Mouse (Mus musculus): ENCODE data around the gene Ly75. TPM values are rescaled to one million over a fixed set of nuclear protein-coding genes. Genes with fewer than 3 reads are reported as not detected.

The Ly75 gene
- total and polyA plus RNA-seq, 3 experiments = 1.1 to 2.2 TPM; not detected in 1

DNA sequence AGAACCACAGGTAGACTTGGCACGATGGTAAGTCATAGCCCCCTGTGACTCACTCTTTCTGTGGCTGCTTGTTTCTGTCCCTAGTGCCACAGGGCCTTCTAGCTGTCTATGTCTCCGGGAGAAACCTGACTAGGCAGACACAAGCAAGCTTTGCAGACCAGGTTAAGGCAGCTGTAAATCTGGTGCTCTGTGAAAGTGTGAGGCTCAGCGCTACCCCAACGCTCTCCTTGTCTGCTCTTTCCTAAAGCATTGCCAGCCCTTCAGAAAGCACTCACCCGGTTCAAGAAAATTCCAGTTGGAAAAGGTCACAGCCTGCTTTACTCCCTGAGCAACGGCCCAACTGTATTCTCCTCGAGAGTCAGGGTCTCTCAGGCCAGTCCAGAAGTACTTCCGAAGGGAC lies 31.3 kb downstream of the Ly75 start:
- TF ChIP-seq MYC (IDR thresholded peaks at IDR 0.05; ENCODE audit: low read depth, low read length) (no peak), JUND (IDR thresholded peaks at IDR 0.05; ENCODE audit: low read depth, low read length) (no peak), USF2 (IDR thresholded peaks at IDR 0.05; ENCODE audit: borderline replicate concordance in 1 of 2, insufficient read depth in 1 of 2, low read depth in 1 of 2, low read length in 2 of 2) (no peak), POLR2AphosphoS2 (IDR thresholded peaks at IDR 0.05; ENCODE audit: low read length) (no peak), TAL1 (IDR thresholded peaks at IDR 0.05; ENCODE audit: low read length) (no peak), HCFC1 (IDR thresholded peaks at IDR 0.05; ENCODE audit: low read depth, low read length) (no peak), MAX (IDR thresholded peaks at IDR 0.05; ENCODE audit: low read length) (no peak), POLR2AphosphoS5 (IDR thresholded peaks at IDR 0.05; ENCODE audit: borderline replicate concordance, low read depth, low read length) (no peak), USF1 (IDR thresholded peaks at IDR 0.05; ENCODE audit: low read depth, low read length) (no peak), MAZ (IDR thresholded peaks at IDR 0.05; ENCODE audit: low read depth, low read length) (no peak), NRF1 (IDR thresholded peaks at IDR 0.05; ENCODE audit: insufficient read depth, low read depth, low read length, poor library complexity, severe bottlenecking) (no peak), POLR2A (IDR thresholded peaks at IDR 0.05; ENCODE audit: control insufficient read depth in 1 of 2, insufficient read depth in 1 of 2, low read depth in 1 of 2, low read length in 2 of 2, poor library complexity in 1 of 2) (no peak), RCOR1 (IDR thresholded peaks at IDR 0.05; ENCODE audit: low read depth, low read length) (no peak)
- Histone ChIP-seq H3K9me3 (replicated peaks; ENCODE audit: insufficient read depth, low read length) (no peaks in the 10 kb centered on the region), H3K36me3 (ENCODE audit: control insufficient read depth in 1 of 2, insufficient read depth in 2 of 2, low read length in 2 of 2) (peaks cover 0 to 2% of the 10 kb centered on the region in 2 experiments; a peak in 2 of 4 replicates), H3K9ac (ENCODE audit: control insufficient read depth, low read depth, low read length, poor library complexity, severe bottlenecking) (no peak overlapping the region), H3K27me3 (ENCODE audit: control insufficient read depth in 1 of 2, insufficient read depth in 2 of 2, low read length in 2 of 2) (no peaks in the 10 kb centered on the region), H3K27ac (ENCODE audit: control insufficient read depth, low read depth, low read length) (no peak overlapping the region), H3K4me3 (ENCODE audit: control insufficient read depth in 1 of 2, insufficient read depth in 1 of 2, low read depth in 2 of 2, low read length in 2 of 2) (no peak overlapping the region), H3K79me2 (ENCODE audit: control insufficient read depth, insufficient read depth, low read length, poor library complexity) (no peaks in the 10 kb centered on the region), H3K4me1 (ENCODE audit: control insufficient read depth in 1 of 2, insufficient read depth in 2 of 2, low read length in 2 of 2) (peaks cover 0 to 11% of the 10 kb centered on the region in 2 experiments; a peak in 2 of 4 replicates)
- no peak for DNase-seq (ENCODE audit: low read depth, low spot score)

DNA sequence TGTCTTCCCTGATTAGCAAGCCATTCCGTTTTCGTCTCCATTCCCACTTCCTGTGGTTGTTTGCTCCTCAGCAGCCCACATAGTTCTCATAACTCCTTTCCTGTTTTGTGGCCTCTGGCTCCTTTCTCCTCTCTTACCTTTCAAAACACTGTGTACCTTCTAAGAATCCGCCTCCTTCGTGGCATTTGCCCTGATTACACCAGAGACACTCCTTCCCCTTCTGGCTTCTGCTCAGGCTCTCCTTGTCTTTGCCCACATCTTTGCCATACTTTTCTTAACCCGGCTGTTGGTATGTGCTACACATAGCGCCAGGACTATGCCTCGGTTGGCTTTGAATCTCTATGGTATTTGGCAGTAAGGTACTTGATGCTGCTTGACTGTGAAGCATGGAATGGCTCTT lies 35.2 kb downstream of the Ly75 start:
- Histone ChIP-seq H3K4me1 (ENCODE audit: control insufficient read depth in 1 of 2, insufficient read depth in 2 of 2, low read length in 2 of 2) (0 out of 4 replicates have a peak, but pooled peaks cover 1 to 3% of the 10 kb centered on the region in 2 experiments), H3K4me3 (ENCODE audit: control insufficient read depth in 1 of 2, insufficient read depth in 1 of 2, low read depth in 2 of 2, low read length in 2 of 2) (no peak overlapping the region), H3K9me3 (replicated peaks; ENCODE audit: insufficient read depth, low read length) (no peaks in the 10 kb centered on the region), H3K79me2 (ENCODE audit: control insufficient read depth, insufficient read depth, low read length, poor library complexity) (no peaks in the 10 kb centered on the region), H3K27me3 (ENCODE audit: control insufficient read depth in 1 of 2, insufficient read depth in 2 of 2, low read length in 2 of 2) (no peaks in the 10 kb centered on the region), H3K27ac (ENCODE audit: control insufficient read depth, low read depth, low read length) (no peak overlapping the region), H3K36me3 (ENCODE audit: control insufficient read depth in 1 of 2, insufficient read depth in 2 of 2, low read length in 2 of 2) (peaks cover 0 to 2% of the 10 kb centered on the region in 2 experiments; a peak in 1 of 4 replicates), H3K9ac (ENCODE audit: control insufficient read depth, low read depth, low read length, poor library complexity, severe bottlenecking) (no peak overlapping the region)
- DNase-seq (ENCODE audit: low read depth, low spot score) = no peak
- TF ChIP-seq HCFC1 (IDR thresholded peaks at IDR 0.05; ENCODE audit: low read depth, low read length) (no peak), TCF12 (IDR thresholded peaks at IDR 0.05; ENCODE audit: low read depth, low read length) (no peak), CHD1 (IDR thresholded peaks at IDR 0.05; ENCODE audit: low read depth, low read length) (no peak), MAZ (IDR thresholded peaks at IDR 0.05; ENCODE audit: low read depth, low read length) (no peak), ETS1 (IDR thresholded peaks at IDR 0.05; ENCODE audit: low read depth, low read length) (no peak), MYC (IDR thresholded peaks at IDR 0.05; ENCODE audit: low read depth, low read length) (no peak), MEF2A (IDR thresholded peaks at IDR 0.05; ENCODE audit: extremely low read depth, insufficient replicate concordance, low read depth, low read length, poor library complexity, severe bottlenecking) (no peak), POLR2AphosphoS2 (IDR thresholded peaks at IDR 0.05; ENCODE audit: low read length) (no peak), ELF1 (IDR thresholded peaks at IDR 0.05; ENCODE audit: low read depth, low read length) (no peak), USF2 (IDR thresholded peaks at IDR 0.05; ENCODE audit: borderline replicate concordance in 1 of 2, insufficient read depth in 1 of 2, low read depth in 1 of 2, low read length in 2 of 2) (no peak), NRF1 (IDR thresholded peaks at IDR 0.05; ENCODE audit: insufficient read depth, low read depth, low read length, poor library complexity, severe bottlenecking) (no peak), RAD21 (IDR thresholded peaks at IDR 0.05; ENCODE audit: low read depth, low read length) (no peak), MXI1 (IDR thresholded peaks at IDR 0.05; ENCODE audit: low read depth, low read length) (no peak), ZNF384 (IDR thresholded peaks at IDR 0.05; ENCODE audit: low read depth, low read length) (no peak), E2F4 (IDR thresholded peaks at IDR 0.05; ENCODE audit: borderline replicate concordance, low read depth, low read length) (no peak), TBP (IDR thresholded peaks at IDR 0.05; ENCODE audit: low read depth, low read length) (no peak), EP300 (IDR thresholded peaks at IDR 0.05; ENCODE audit: low read depth in 1 of 2, low read length in 2 of 2) (no peak), BHLHE40 (IDR thresholded peaks at IDR 0.05; ENCODE audit: borderline replicate concordance, low read depth, low read length) (no peak), POLR2A (IDR thresholded peaks at IDR 0.05; ENCODE audit: control insufficient read depth in 1 of 2, insufficient read depth in 1 of 2, low read depth in 1 of 2, low read length in 2 of 2, poor library complexity in 1 of 2) (no peak), ZC3H11A (IDR thresholded peaks at IDR 0.05; ENCODE audit: low read depth, low read length) (no peak)

Data from MEL (cell line).